Mouse (Mus musculus) liver (tissue): Measurements from ENCODE around the gene Rad9a.

Source experiments
- DNase-seq: peaks from one replicate; pipeline ENCODE4 v3.0.0-alpha.2; 2020; ENCODE audit warnings: mixed read lengths

The Rad9a gene

DNA sequence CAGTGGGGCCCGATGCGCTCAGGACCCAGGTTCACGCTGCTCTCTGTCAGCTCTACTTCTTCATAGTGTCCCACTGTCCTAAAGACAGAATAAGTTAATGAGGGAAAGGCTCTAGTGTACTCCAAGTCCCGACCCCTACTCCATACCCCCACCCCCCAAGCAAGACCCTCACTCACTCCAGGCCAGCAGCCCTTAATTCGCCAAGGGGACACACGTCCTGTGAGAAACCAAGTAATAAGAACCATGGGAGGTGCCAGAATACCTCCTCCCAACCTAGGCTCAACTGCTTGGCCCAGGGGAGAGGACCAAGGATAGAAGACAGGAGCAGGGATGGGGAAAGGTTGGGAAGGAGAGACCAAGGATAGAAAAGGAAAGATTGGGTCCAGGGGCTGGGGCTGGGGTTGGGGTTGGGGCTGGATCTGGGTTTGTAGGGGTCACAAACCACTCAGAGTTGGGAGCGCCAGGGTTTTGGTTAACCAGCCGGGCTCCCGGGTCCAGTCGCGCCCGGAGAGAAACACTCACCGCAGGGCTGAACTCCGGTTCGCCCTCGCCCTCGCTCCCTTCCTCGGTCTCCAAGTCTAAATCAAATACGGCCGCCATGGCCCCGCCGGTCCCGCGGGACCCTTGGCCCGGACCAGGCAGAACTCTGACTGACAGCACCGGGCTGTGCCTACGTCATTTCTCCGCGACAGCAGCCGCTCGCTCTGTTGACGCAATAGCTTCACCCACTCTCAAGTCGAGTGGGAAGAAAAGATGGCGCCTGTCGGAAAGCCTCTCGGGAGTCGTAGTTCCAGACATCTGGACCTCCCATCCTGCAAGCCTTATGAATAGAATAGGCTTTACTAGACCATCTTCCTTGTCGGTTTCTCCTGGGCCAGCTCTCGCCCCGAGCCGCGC lies 38.6 kb downstream of the Rad9a start, which contains the start of gene Rps6kb2:
Rps6kb2 (minus strand) TSS at position 709 of the 897 bp plus-strand sequence.
- peak; percentile 94 for DNase-seq

DNA sequence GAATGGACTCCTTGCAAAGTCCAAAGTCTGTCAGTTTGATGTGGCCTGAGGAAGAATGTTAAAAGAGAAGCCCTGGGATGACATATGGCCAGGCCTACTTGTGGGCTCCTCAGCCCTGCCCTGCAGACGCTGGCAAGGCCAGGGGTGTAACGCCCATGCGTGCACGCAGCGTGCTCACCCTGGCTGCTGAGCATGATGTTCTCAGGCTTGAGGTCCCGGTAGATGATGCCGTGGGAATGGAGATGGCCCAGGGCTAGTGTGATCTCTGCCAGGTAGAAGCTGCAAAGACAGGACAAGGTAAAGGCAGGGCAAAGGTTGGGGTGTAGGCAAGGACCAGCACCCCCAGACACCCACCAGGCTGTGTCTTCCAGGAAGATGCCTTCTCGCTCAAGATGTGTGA lies 42.4 kb downstream of the Rad9a start:
- no peak for DNase-seq

DNA sequence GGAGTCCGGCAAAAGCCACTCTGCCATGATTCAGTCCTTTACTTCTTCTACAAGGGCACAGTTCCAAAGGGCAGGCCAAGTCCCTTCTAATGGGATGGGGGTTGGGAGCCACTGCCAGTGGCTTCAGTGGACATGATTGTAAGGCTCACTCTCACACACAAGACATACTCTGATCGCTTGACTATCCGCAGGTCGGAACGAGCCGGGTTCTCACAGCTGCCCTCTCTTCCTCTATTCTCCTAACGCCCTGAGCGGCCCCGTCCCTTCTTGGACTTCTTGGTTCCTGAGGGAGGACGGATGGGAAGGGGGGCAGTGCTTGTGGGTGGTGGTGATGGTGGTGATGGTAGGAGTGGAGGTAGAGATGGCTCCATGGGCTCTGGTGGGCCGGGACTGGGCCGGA lies 44.7 kb downstream of the Rad9a start:
- no peak for DNase-seq

DNA sequence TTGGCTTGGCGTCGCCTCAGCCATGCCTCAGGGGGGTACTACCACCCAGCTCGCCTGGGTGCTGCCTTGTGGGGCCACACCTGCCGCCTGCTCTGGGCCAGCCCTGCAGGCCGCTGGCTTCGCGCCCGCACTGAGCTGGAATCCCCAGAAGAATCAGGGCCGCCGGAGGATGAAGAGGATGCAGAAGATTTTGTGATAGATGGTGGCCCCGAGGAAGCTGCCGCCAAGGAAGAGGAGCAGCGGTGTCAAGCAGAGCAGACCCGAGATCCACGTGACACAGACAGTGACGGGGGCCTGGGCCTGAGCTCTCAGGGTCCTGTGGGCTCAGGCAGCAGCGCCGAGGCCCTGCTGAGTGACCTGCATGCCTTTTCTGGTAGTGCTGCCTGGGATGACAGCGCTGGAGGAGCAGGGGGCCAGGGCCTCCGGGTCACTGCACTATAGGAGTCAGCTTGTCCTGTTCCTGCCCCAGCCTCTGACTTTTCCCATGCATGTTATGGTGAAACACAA lies 45.3 kb downstream of the Rad9a start:
- no peak for DNase-seq

DNA sequence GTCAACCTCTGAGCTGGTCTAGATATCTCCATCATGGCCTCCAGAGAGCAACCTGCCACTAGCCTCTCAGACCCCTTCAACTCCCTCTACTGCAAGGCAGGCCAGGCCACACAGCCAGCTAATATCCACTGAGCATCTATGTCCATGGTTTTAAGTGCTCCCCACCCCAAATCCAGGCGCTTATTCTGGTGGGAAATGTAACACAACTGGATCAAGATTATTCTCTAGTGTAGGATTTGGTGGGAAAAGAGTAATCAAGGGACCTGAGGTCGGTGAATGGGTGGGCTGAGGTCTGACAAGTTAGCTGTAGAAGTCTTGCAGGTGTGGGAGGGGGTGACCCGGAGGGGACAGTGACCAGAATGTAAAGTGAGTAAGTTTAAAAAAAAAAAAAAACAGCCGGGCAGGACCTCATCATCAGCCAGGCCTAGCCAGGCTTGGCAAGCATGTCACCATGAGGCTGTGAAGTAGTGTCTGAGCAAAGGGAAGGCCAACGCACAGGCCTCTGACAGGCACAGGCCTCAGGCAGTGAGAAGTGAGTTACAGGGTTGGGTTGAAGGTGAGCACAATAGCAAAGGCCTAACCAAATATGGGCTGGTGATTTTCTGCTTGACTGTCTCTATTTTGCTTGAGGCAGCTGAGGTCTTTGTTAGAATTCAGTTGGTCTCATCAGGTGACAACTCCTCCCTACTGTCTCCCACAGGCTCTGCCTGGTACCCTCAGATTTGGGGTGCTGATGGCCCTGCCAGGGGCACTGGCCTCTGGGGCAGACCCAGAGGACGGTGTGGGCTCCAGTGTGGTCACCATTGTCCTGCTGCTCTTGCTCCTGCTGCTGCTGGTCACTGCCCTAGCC lies 46.0 kb downstream of the Rad9a start:
- no peak for DNase-seq

DNA sequence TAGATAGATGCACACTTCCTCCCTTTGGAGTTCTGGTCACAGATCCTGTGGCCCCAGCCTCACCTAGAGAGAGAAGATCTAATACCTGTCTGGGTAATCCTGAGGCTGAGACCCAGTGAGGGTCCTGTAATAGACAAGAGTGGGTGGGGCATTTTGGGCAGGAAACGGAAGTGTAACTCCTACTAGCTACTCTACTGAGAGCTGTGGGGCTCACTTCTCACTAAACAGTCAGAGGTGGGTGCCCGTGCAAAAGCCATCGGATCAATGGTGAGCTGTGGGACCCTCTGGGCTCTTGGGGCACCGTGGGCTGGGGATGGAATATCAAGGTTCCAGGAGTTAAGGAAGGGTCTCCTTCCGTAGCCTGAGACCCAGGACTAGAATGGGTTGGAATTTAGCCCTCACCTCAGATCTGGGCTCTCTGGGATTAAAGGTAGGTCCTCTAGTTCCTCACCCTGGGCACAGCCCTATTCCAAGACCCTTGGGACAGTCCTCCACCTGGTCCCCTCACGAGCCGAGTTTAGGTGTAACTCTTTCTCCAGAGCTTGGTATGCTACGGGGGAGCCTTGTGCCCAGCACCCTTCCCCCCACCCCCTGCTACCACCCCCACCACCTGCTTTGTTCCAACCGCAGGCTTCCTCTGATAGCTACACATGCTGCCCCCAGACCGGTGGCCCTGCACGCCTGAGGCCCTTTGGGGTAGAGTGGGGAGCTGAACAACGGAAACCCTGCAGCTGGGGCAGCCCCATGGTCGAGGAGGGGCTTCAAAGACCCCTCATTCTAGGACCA lies 46.8 kb downstream of the Rad9a start:
- peak; percentile 37 for DNase-seq

DNA sequence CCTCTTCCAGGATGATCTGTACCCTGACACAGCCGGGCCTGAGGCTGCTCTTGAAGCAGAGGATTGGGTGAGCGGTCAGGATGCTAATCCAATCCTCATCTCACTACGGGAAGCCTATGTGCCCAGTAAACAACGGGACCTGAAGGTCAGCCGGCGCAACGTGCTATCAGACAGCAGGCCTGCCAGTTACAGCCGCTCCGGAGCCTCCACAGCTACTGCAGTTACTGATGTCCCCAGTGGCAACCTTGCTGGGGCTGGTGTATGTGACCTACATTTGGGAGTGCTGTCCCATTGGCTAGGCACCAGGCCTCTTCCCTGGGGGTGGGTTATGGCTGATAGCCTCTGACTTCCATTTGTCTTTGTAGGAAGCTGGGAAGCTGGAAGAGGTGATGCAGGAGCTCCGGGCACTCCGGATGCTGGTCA lies 48.2 kb downstream of the Rad9a start, which contains the start of gene Ptprcap:
Ptprcap (plus strand) TSS at position 373 of the 423 bp plus-strand sequence.
- DNase-seq = no peak

DNA sequence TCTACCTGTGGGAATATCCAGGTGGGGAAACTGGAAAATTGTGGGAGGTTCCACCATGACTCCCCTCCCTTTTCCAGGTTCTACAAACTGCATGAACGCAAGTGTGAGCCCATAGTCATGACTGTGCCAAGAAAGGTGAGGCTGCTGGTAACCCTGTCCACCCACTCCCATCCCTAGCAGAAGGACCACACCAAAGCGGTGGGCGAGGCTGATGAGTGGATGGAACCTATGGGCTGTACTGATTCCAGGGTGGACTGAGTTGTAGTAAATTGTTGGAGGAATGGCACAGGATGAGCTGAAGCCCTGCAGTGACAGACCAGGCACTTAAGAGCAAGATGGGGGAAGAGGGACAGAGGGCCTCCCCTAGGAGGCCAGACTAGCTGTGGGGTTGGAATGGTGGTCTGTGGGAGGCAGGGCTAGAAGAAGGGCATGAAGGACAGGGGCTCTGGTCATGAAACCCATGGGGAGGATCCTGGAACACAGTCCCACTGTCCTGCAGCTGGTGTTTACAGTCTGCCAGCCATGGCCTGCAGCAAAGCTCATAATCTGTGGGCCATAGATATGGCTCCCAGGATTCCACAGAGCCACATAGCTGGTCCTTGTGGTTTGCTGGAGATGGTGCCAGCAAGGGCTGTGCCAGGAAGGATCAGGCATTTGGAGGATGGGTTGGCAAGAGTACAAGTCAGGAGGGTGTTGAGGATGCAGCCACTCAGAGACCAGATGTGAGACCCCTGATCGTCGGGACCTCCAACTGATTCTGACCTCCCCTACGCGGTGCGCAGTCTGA lies 48.8 kb downstream of the Rad9a start:
- no peak for DNase-seq

DNA sequence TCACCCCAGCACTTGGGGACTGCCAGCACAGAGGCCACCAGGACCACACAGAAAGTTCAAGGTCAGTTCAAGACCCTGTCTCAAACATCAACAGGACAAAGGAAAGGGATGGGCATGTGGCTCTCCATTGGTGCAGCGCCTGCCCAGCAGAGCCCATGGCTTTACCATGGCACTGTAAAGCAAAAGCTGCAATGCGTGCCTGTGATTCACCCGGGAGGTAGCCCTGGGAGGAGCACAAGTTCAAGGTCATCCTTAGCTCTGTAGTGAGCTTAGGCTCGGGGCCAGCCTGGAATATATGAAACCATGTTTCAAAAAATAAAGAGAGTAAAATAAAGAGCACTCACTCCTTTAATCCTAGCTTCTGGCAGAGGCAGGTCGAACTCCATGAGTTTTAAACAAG lies 49.6 kb downstream of the Rad9a start:
- no peak for DNase-seq

DNA sequence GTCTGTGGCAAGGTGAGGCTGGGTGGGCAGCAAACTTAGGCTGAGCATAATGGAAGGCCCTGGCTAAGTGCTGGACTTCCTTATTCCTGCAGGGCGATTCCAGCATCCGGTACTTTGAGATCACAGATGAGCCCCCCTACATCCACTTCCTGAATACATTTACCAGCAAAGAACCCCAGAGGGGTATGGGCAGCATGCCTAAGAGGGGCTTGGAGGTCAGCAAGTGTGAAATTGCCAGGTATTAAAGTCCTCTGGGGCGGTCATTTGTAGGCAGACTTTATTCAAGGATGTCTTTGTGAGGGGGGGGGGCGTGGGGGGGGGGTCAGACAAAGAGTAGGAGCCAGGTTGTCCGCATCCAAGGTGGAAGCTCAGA lies 50.0 kb downstream of the Rad9a start:
- no peak for DNase-seq

DNA sequence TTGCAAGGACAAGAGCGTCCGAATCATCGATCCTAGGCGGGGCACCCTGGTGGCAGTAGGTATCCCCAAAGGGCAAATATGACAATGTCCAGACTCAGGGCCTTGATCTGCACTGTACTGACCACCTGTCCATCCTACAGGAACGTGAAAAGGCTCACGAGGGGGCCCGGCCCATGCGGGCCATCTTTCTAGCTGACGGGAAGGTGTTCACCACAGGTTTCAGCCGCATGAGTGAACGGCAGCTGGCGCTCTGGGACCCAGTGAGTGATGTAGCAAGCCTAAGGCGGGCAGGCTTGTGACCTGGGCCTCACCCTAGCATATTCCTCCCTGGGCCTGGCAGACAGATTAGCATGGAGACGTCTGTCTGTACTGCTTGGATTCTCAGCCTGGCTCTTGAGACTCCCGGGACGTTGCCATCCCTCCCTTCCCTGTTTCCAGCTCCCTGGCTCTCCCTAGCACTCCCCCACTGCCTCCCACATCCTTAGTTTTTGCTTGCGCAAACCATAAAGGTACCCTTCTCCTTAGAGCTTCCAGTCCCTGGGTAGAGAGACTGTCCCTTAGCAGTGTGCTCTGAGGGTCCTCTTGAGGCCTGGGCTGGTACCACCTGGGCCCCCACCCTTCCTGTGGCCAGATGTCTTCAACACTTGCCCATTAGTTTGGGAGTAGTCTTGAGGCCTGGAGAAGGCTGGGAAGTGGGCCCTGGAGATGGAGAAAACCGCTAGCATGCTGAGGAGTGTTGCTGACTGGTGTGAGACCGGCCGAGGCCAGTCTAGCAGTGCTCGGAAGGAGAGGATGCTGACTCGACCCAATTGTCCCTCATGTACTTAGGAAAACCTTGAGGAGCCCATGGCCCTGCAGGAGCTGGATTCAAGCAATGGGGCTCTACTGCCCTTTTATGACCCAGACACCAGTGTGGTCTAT lies 50.6 kb downstream of the Rad9a start:
- DNase-seq = no peak

DNA sequence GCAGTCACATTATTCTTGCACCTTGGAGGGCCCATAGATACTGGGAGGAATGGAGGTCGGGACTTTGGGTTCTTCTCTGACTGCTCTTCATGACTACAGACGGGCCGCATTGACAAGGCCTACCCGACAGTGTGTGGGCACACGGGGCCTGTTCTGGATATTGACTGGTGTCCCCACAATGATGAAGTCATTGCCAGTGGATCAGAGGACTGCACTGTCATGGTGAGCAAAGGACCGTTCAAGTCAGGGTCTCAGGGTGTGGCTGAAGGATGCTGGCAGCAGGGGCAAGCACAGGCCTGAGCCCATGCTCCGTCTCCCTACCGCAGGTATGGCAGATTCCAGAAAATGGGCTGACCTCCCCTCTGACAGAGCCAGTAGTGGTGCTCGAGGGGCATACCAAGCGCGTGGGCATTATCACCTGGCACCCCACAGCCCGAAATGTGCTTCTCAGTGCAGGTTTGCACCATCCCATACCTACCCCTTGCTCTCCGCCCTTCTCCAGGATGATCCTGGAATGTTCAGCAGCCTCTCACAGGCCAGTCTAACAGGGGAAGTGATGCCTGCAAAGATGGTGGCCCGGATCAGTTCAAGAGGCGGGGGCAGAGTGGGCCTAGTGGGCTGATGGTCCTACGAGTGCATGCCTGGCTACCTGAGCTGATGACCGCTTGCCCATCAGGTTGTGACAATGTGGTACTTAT lies 51.5 kb downstream of the Rad9a start:
- DNase-seq = no peak

DNA sequence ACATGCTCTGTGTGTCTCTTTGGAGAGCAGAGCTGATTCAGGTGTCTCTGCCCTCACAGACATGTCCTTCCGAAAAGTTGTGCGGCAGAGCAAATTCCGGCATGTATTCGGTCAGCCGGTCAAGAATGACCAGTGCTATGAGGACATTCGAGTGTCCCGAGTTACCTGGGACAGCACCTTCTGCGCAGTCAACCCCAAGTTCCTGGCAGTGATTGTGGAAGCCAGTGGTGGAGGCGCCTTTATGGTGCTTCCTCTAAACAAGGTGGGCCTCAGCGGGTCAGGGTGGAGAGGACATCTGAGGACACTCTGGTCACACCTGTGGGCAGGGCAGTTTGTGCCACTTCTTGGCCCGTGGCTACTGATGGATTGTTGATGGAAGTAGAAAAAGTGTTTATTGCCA lies 52.2 kb downstream of the Rad9a start:
- DNase-seq = no peak

DNA sequence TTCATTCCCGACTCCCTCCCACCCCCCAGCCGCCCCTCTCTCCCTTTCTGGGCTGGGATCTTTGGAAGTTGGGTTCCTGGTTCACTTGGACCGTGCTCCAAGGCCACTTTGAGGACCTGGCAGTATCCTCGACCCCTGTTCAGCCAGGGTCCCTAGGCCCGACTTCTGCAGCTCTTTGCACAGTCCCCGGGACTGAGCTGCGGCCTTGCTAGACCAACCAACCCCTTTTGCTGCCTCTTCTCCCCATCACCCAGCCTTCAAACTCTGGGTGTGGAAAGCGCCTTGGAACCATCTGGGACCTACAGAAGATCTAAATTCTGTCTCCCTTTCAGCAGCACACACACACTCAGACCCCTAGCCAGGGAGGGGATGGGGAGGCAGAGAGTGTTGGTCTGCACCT lies 52.6 kb downstream of the Rad9a start:
- DNase-seq = no peak

DNA sequence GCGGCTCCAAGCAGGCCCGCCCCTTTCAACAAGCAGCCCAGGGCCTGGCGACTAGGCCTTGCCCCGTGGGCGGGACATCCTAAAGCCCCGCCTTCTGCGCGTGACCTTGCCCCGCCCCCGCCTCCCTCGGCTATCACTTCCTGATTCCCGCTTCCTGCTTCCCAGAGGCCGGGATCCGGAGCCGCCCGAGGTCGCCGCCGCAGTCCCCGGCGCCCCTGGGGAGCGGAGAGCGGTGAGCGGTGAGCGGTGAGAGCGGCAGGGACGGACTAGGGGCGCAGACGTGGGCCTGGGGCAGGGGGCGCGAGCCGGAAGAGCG lies 53.0 kb downstream of the Rad9a start, which contains the start of gene Coro1b:
Coro1b (plus strand) TSS at position 129 of the 316 bp plus-strand sequence.
- DNase-seq = peak; percentile 97

DNA sequence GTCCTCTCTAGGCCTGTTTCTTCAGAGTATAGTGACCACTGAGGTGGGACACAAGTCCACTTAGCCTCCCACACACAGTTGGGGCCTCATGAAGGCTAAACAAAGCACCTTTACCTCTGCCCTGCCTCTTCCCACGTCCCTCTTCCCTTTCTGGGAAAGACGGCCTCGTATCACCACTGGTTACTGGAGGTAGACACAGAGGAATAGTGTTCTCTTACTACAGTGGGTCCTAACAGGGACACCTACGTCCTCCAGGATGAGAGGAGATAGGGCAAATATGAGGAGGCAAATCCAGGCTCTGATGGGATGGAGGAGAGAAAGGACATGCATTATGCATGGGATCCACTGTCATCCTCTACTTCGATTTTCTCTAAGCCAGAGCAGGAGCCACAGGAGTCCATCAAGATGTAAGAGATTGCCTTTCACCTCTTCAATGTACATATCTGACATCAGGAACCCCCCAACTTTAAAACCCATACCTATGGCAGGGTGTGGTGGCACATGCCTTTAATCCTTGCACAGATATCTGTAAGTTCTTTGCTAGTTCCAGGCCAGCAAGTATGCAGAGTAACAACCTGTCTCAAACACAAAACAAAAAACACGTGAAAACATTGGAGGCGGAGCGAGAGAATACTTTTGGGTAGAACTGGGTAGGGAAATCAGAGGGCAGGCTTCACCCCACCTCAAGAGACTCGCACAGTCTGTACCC lies 53.5 kb downstream of the Rad9a start:
- no peak for DNase-seq

DNA sequence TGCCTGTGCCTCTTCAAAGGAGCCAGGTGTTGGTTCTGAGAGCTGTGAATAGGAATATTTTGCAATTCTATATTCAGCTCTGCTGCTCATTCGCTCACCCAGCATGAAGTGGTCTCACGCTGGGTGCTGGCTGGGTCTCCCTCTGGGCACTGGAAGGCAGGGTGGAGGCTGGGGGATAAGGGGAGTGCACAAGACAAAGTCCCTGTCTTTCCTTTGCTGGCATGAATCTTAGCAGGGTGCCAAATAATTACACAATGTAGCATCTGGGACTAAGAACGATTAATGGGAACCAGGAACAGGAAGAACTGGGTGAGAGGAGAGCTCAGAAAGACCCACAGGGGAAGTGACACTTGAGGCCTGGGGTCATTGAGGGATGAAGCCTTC lies 54.4 kb downstream of the Rad9a start:
- no peak for DNase-seq

DNA sequence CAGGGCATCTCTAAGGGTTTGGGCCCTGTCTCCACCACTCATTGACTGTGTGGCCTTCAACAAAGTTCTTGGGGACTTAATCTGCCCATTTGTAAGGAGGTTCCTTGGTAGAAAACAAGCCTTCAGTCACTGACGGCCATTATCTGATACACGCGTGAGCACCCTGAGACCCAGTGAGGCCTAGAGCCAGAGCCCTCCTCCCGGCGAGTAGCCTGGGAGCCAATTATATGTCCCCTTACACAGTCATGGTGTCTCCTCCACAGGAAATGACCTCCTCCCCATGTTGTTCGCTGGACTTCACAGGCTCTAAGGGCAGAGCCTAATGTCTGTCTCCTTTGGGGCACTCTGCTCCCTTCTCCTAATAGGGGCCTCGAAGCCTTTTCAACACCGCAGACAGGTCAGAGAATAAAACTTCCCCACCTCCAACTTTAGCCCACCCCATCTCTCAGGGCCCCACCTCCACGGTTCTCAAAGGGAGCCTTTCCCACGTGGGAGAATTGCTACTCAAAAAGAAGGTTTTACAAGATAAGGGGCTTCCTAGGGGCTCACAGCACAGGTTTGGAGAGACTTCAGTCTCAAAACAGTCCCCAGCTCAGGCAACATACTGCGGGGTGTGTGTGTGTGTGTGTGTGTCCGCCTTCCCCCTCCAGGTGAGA lies 55.0 kb downstream of the Rad9a start:
- no peak for DNase-seq

DNA sequence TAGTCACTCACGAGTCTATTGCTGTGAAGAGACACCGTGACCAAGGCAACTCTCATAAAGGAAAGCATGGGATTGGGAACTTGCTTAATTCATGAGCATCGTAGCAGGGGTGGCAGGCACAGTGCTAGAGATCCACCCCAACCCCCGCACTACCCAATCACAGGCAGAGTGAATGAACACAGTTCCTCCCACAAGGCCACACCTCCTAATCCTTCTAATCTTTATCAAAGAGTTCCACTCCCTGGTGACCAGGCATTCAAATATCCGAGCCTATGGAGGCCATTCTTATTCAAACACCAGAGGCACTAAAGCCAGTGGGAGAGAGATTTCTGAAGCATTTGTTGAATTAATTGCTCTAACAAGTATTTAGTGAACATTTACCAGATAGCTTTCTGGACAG lies 55.5 kb downstream of the Rad9a start:
- DNase-seq = no peak
